Mouse (Mus musculus) limb, embryonic 10.5 days (tissue): ENCODE measurements around the gene Grhpr. TPM values are rescaled to one million over a fixed set of nuclear protein-coding genes. Genes with fewer than 3 reads are reported as not detected.

Experiments
- DNase-seq: peaks from one replicate; pipeline ENCODE4 v3.0.0-alpha.2; 2017; ENCODE audit warnings: low spot score
- H3K27ac ChIP-seq: fragments of 300-500 bp; sonication (generic); 2 replicates; pipeline ENCODE4 v1.5.1; 2016; ENCODE audit warnings: mild to moderate bottlenecking
- H3K27me3 ChIP-seq: fragments of 300-500 bp; sonication (generic); 2 replicates; pipeline ENCODE4 v1.6.1; 2016; ENCODE audit warnings: low read depth, mild to moderate bottlenecking; ENCODE audit not compliant: poor library complexity, severe bottlenecking
- H3K36me3 ChIP-seq: fragments of 300-500 bp; sonication (generic); 2 replicates; pipeline ENCODE4 v1.6.1; 2016; ENCODE audit warnings: mild to moderate bottlenecking, moderate library complexity
- H3K4me1 ChIP-seq: fragments of 300-500 bp; sonication (generic); 2 replicates; pipeline ENCODE4 v1.6.1; 2016
- H3K4me3 ChIP-seq: fragments of 300-500 bp; sonication (generic); 2 replicates; pipeline ENCODE4 v1.5.1; 2016; ENCODE audit warnings: mild to moderate bottlenecking, moderate library complexity
- H3K9me3 ChIP-seq: fragments of 300-500 bp; sonication (generic); replicated peaks from 2 replicates; pipeline ENCODE4 v1.6.1; 2016; ENCODE audit warnings: mild to moderate bottlenecking
- WGBS: fragments of 180-500 bp; shearing (Covaris S2); methylation state at CpG from one replicate; pipeline ENCODE4 v1.1.7; 2016; 5-methylcytosine and 5-hydroxymethylcytosine counted together
- polyA plus RNA-seq: library from polyadenylated mRNA; unstranded; fragments of >200 nt; fragmentation: Nextera tagmentation; extraction: Ambion mirVana; gene quantifications from 2 replicates; pipeline ENCODE4 v1.2.1, GENCODE M21; 2016

Gene Grhpr
- polyA plus RNA-seq, 1 experiment from 2014 or later = 80.9 TPM

DNA sequence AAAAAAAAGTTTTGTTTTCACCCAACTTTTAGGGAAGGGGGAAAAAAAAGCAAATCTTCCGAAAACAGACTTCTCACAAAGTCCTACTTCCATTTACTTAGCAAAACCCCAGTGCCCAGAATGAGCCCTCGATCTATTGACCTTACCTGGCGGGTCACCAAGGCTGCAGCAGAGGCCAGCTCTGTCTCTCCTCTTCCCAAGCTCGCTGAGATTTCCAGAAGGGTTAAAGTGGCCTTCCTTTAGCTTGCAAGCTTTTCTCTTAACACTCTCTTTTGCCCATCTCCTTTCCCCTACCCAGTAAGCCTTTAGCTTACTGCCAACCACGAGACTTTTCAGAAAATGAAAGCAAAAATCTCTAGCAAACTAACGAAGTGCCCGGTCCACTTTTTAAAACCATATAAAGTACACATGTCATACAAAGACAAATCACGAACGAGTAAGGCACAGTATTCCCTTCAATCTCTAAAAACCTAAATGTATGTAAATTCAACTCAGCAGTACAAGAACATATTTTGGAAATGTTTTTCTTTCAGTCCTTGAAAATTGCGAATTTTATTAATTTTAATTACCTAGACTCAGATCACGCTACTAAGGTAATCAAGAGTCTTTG, 29.7 kb downstream of the Grhpr start:
- Histone ChIP-seq H3K27ac (peak overlapping the region; percentile 94), H3K9me3 (no peaks in the 10 kb centered on the region), H3K36me3 (0 out of 2 replicates have a peak, but pooled peaks cover 4% of the 10 kb centered on the region), H3K4me1 (peaks cover 24% of the 10 kb centered on the region), H3K4me3 (peak overlapping the region; percentile 77), H3K27me3 (no peaks in the 10 kb centered on the region)
- no peak for DNase-seq
- WGBS = 13% methylated on average over 11 of the region's 11 CpGs

DNA sequence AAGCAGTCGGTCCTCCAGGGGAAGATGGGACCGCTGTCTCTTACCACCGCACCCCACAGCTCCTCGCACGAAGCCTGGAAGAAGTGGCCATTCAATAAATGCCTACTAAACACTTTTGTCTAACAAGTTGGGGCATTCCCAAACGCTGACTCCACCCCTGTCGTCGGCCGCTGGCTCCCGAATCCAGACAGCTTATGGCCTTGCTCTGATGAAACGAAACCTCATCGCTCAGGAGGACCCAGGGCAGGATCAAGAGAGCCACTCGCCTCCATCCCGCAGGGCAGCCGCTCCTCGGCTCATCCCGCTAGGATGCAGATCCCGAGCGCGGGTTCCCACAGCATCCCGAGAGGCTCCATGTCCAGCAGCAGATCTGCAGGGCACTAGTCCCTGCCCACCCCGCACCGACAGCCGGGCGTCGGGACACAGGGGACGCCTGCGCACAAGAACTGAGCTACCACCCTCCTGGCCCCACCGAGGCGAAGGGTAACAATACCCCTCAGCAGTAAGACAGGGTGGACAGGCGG, 30.4 kb downstream of the Grhpr start:
- H3K4me1 ChIP-seq = peaks cover 24% of the 10 kb centered on the region
- H3K9me3 ChIP-seq = no peaks in the 10 kb centered on the region
- H3K27ac ChIP-seq = peak overlapping the region; percentile 94
- under 1% methylated on average over 31 of the region's 31 CpGs for WGBS
- H3K4me3 ChIP-seq = peak overlapping the region; percentile 77
- 0 out of 2 replicates have a peak, but pooled peaks cover 4% of the 10 kb centered on the region for H3K36me3 ChIP-seq
- no peaks in the 10 kb centered on the region for H3K27me3 ChIP-seq
- no peak for DNase-seq

DNA sequence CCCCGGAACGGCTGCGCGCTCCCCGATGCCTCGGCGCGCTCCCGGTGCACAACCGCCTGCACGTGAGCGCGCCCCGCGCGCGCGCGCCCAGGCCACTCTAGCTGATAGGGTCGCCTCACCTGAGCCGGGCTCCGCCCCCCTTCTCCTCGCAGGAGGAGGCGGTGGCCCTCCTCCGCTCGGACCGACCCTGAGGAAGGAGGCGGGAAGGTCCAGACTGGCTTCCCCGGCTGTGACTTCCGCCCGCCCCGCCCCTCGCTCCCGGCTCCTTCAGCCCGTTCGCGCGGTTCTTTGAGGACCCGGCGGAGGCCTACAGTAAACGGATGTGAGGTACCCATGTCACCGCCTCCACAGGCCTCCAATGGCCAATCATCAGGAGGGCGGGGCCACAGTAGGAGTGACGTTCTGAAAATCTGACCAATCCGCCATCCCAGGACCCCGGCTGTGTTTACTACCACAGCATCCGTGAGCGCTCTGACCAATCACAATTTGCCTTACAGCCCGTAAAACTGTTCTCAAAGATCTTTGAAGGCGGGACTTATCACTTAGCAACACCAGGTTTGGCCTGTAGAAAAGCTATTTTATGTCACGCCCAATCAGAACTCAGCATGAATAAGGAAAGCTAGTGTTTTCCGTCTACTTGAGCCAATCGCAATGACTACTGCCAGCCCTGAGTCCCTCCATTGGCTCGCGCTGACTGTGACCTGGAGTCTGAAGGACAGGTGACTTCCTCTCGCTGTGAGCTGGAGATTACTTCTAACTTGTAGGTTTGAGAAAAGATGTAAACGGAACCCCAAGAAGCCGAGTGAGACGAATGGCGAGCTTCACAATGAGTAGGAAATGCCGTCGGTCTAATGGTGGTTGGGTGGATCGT, 31.1 kb downstream of the Grhpr start, which contains the start of gene Zbtb5:
Gene Zbtb5, minus strand, starts transcription at position 308 of the 871 bp plus-strand sequence.
- no peaks in the 10 kb centered on the region for H3K27me3 ChIP-seq
- no peaks in the 10 kb centered on the region for H3K36me3 ChIP-seq
- no peaks in the 10 kb centered on the region for H3K9me3 ChIP-seq
- under 1% methylated on average over 62 of the region's 63 CpGs for WGBS
- peak within 1 kb of the TSS; percentile 94 for H3K27ac ChIP-seq
- DNase-seq = peak; percentile 99
- H3K4me1 ChIP-seq = peaks cover 24% of the 10 kb centered on the region
- peak within 1 kb of the TSS; percentile 77 for H3K4me3 ChIP-seq

DNA sequence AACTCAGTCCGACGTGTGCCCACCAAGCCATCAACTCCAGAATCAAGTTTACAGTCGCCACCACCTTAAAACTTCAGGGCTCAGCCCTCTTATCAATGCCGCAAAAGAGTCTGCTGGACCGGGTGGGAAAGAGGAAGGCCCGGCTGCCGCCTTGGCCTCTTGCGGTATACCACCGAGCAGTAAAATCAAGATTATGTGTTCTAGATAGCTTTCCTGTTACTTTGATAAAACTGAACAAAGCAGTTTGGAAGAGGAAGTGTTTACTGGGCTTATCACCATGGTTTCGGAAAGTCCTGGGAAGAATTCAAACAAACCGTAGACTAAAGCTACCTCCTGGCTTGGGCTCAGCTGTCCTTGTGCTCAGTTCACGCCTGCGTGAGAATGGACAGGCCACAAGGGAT, 31.8 kb downstream of the Grhpr start:
- Histone ChIP-seq H3K4me3 (peak overlapping the region; percentile 77), H3K36me3 (no peaks in the 10 kb centered on the region), H3K27ac (peak overlapping the region; percentile 94), H3K27me3 (no peaks in the 10 kb centered on the region), H3K4me1 (peaks cover 27% of the 10 kb centered on the region), H3K9me3 (no peaks in the 10 kb centered on the region)
- DNase-seq = no peak
- 3% methylated on average over 13 of the region's 13 CpGs for WGBS

DNA sequence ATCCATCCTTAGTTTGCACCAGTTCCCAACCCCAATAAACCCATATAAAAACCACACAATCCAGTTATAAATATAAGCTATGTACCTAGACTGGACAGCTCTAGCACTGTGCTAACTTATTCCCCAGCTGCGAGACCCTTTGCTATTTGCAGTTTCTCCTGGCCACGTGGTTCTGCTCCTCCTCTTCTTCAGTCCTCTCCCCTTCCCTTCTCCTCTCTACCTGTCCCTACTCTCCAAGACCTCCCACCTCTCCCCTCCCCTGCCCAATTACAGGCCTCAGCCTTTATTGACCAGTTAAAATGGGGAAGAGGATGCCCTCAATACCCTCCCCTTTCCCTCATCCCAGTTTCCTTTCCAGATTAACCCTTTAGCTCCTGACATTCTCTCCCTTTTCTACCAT, 32.3 kb downstream of the Grhpr start:
- peak overlapping the region; percentile 77 for H3K4me3 ChIP-seq
- H3K9me3 ChIP-seq = no peaks in the 10 kb centered on the region
- peak overlapping the region; percentile 94 for H3K27ac ChIP-seq
- 5% methylated on average over 2 of the region's 2 CpGs for WGBS
- no peaks in the 10 kb centered on the region for H3K36me3 ChIP-seq
- H3K27me3 ChIP-seq = no peaks in the 10 kb centered on the region
- no peak for DNase-seq
- H3K4me1 ChIP-seq = peaks cover 27% of the 10 kb centered on the region

DNA sequence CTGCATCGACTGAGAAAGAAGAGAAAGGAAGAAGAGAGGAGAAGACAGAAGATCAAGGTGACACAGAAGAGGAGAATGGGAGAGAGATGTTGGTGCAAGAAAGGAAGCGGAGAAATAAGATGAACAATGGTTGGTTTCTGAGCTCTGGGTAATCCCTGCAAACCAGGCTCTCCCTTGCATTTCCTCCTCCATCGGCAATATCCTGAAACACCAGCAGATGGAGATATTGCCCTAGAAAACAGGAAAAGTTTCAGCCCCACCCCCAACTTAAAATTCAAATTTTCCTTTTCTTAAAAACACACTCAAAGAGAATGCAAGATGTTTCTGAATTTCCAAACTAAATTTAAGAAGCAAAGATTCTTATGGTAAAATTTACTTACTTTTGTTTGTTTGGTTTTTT, 34.4 kb downstream of the Grhpr start:
- peak; percentile 47 for DNase-seq
- Histone ChIP-seq H3K27ac (no peak overlapping the region), H3K36me3 (no peaks in the 10 kb centered on the region), H3K9me3 (no peaks in the 10 kb centered on the region), H3K4me1 (peaks cover 34% of the 10 kb centered on the region), H3K4me3 (no peak overlapping the region), H3K27me3 (no peaks in the 10 kb centered on the region)
- WGBS = 21% methylated on average over 3 of the region's 3 CpGs

DNA sequence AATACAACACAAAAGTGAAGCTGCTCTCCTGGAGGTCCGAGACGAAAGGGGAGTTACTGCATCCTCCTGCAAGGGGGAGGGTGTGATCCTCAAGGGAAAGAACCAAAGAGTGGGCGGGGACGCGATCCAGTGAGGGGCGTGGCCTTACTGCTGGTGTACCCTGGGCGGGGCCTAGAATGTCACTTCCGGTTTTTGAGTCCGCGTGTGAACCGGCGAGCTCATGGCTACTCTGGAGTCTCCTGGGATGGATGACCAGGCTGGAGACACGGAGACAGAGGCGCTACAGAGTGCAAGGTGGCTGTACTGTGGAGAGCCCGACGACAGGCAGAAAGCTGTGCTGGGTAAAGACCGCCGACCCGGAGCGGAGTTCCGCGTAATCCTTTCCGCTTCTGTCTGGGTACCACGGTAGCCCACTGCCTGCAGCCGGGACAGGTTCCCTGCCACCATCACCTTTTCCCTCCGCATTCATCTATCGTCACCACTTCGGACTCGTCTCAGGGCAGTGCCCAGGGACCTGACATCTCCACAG, 37.3 kb downstream of the Grhpr start, which contains the start of gene Polr1e:
Gene Polr1e, plus strand, starts transcription at position 132 of the 529 bp plus-strand sequence.
- WGBS = under 1% methylated on average over 29 of the region's 29 CpGs
- Histone ChIP-seq H3K27me3 (no peaks in the 10 kb centered on the region), H3K27ac (peak within 1 kb of the TSS; percentile 72), H3K4me3 (peak within 1 kb of the TSS; percentile 79), H3K36me3 (peaks cover 22% of the 10 kb centered on the region), H3K9me3 (no peaks in the 10 kb centered on the region), H3K4me1 (peaks cover 25% of the 10 kb centered on the region)
- DNase-seq = peak; percentile 93

DNA sequence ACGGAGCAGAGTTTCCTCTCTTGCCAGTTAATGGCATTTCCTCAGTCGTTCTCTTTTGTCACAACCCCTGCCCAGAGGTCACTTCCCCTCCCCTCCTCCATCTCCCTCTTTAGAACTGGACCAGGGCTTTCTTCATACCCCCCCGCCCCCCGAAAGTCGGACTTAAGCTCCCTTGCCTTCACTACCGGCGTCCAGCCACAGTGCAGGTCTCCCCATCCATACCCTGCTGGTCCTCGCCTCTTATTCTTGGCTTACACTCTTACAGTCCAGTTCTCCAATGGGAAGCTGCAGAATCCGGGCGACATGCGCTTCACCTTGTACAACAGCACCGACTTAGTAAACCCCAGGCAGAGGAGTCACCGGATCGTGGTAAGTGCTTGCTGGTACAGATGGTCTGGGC, 37.8 kb downstream of the Grhpr start:
- Histone ChIP-seq H3K4me1 (peaks cover 22% of the 10 kb centered on the region), H3K9me3 (no peaks in the 10 kb centered on the region), H3K4me3 (peak overlapping the region; percentile 79), H3K36me3 (peaks cover 27% of the 10 kb centered on the region), H3K27ac (peak overlapping the region; percentile 72), H3K27me3 (no peaks in the 10 kb centered on the region)
- WGBS = 2% methylated on average over 14 of the region's 14 CpGs
- no peak for DNase-seq

DNA sequence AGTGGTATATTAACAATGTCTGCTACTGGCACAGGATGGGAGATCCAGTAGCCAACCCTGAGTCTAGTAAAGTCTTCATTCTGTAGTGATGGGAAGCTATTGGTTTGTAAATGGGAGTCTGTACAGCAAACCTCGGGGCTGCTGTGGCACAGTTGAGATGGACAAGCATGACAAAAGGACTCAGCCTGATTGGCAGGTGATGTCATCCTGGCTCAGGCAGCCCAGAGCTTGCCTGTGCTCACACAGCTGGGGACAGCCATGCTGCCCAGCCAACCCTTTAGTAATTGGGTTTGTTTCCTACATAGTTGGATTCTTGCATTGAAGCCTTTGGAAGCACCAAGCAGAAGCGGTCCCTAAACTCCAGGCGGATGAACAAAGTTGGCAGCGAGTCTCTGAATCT, 45.3 kb downstream of the Grhpr start:
- H3K9me3 ChIP-seq = no peaks in the 10 kb centered on the region
- peaks cover 88% of the 10 kb centered on the region for H3K36me3 ChIP-seq
- H3K4me1 ChIP-seq = no peaks in the 10 kb centered on the region
- WGBS = 95% methylated on average over 4 of the region's 4 CpGs
- no peaks in the 10 kb centered on the region for H3K27me3 ChIP-seq
- no peak overlapping the region for H3K4me3 ChIP-seq
- DNase-seq = no peak
- H3K27ac ChIP-seq = no peak overlapping the region

DNA sequence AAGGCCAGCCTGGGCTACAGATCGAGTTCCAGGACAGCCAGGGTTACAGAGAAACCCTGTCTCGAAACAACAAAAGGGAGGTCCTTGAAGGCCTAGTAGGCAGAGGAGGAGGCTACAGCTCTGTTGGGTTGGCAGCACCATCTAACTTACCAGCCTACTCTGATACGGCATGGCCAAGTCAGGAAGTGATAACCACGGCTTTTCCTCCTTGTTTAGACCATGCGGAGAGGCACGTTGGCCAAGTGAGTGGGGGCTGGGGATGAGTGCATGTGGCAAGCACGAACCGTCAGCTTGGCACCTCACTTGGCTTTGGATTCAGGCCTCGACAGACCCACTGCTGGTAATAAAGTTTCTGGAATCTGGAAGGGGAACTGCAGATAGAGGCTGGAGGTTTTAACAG, 51.4 kb downstream of the Grhpr start:
- whole genome bisulfite sequencing = 94% methylated on average over 9 of the region's 9 CpGs
- H3K27ac ChIP-seq = no peak overlapping the region
- peaks cover 92% of the 10 kb centered on the region for H3K36me3 ChIP-seq
- H3K27me3 ChIP-seq = no peaks in the 10 kb centered on the region
- H3K4me1 ChIP-seq = no peaks in the 10 kb centered on the region
- no peak for DNase-seq
- H3K9me3 ChIP-seq = no peaks in the 10 kb centered on the region
- no peak overlapping the region for H3K4me3 ChIP-seq

DNA sequence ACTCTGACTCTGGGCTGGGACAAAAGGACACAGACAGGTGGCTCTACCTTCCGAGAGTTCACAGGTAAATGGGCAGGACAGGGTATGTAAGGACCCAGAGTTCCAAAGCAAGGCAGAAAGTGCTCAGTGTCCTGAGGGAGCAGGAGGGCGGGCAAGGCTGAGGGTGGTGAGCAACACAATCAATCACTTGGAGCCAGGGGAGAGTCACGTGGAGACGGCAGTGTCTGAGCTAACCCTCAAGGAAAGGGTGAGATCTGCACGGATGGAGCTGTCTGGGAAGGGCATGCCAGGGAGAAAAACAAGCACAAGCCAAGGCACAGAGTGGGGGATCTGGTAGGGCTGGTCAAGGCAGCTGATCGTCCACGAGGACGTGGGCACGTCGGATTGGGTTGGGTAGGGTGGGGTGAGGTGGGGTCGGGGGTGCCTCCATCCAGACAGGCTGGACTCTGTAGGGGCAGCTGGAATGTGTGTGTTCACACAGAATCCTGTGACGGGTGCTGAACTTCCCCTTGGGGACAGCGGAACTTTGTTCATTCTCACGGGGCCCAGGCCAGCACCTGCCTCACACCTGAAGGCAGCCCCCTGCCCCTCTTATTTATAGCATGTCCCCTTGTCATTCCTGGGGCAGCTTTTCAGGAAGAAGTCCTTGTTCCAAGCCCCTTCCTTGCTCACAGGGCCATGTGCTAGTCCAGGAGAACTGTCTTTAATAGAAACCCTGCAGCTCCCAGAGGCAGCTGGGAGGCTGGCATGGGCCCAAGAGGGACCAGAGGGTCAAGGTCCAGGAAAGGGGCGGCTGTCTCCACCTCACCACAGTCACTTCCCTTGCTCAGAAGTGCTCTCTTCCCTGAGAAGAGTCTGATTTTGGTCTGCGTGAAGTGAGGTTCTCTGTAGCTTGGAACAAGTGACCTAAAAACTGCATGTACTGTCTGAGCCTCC, 53.8 kb downstream of the Grhpr start:
- no peaks in the 10 kb centered on the region for H3K9me3 ChIP-seq
- no peak overlapping the region for H3K27ac ChIP-seq
- H3K36me3 ChIP-seq = peaks cover 78% of the 10 kb centered on the region
- no peak for DNase-seq
- H3K27me3 ChIP-seq = no peaks in the 10 kb centered on the region
- H3K4me3 ChIP-seq = no peak overlapping the region
- no peaks in the 10 kb centered on the region for H3K4me1 ChIP-seq
- WGBS = 73% methylated on average over 16 of the region's 16 CpGs

DNA sequence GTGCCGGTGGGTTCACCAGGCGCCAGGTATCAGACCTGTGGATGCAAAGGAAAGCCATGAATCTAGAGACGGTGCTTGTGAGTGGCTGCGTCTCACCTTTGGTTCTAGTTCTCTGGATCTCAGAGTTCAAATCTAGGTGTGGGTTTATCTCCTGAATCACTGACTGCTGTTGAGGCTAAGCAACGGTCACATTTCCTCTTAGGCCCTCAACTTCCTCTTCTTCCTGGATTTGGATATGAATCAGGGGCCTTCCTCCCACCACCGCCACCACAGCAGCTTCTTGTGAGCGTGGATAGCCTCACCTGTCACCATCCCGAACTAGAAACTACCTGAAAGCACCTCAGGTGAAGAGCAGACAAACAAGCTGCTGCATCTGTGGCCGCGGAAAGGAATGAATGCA, 54.9 kb downstream of the Grhpr start:
- Histone ChIP-seq H3K36me3 (peaks cover 78% of the 10 kb centered on the region), H3K27ac (no peak overlapping the region), H3K4me1 (no peaks in the 10 kb centered on the region), H3K9me3 (no peaks in the 10 kb centered on the region), H3K4me3 (no peak overlapping the region), H3K27me3 (no peaks in the 10 kb centered on the region)
- 91% methylated on average over 10 of the region's 10 CpGs for WGBS
- no peak for DNase-seq
